Mouse (Mus musculus) spleen, adult 2 months (tissue): Measurements from ENCODE around the gene Zfp609. TPM values are rescaled to one million over a fixed set of nuclear protein-coding genes. Genes with fewer than 3 reads are reported as not detected.

ENCODE experiments used
- DNase-seq, 2 experiments: peaks; one replicate each; pipeline versions ENCODE4 v3.0.0 to v3.0.0-alpha.2; 2012 to 2021; ENCODE audit warnings: low spot score in 2 of 2, low read depth in 1 of 2
- H3K27ac ChIP-seq: fragments of 200-500 bp; 2 replicates; pipeline ENCODE4 v1.5.1; 2012; ENCODE audit warnings: low read length, inconsistent platforms; ENCODE audit not compliant: insufficient read depth
- H3K27me3 ChIP-seq: fragments of 200-500 bp; 2 replicates; pipeline ENCODE4 v1.6.1; 2012; ENCODE audit warnings: mild to moderate bottlenecking, moderate library complexity, low read length, inconsistent platforms; ENCODE audit not compliant: control insufficient read depth, insufficient read depth
- H3K36me3 ChIP-seq: fragments of 200-500 bp; 2 replicates; pipeline ENCODE4 v1.6.1; 2012; ENCODE audit warnings: mild to moderate bottlenecking, low read length, inconsistent platforms; ENCODE audit not compliant: control insufficient read depth, insufficient read depth
- H3K4me1 ChIP-seq: fragments of 200-500 bp; 2 replicates; pipeline ENCODE4 v1.6.1; 2011; ENCODE audit warnings: inconsistent platforms; ENCODE audit not compliant: control insufficient read depth, insufficient read depth, insufficient read length
- H3K4me3 ChIP-seq: fragments of 200-500 bp; 2 replicates; pipeline ENCODE4 v1.5.1; 2011; ENCODE audit warnings: mild to moderate bottlenecking, inconsistent platforms; ENCODE audit not compliant: insufficient read depth, insufficient read length; ENCODE audit errors: extremely low read depth
- CTCF ChIP-seq: fragments of 200-500 bp; IDR thresholded peaks from 2 replicates; pipeline ENCODE4 v1.5.1; 2011; ENCODE audit warnings: mild to moderate bottlenecking, inconsistent platforms; ENCODE audit not compliant: insufficient read depth, insufficient read length, insufficient replicate concordance; ENCODE audit errors: extremely low read depth
- POLR2A ChIP-seq: fragments of 200-500 bp; IDR thresholded peaks from 2 replicates; pipeline ENCODE4 v1.6.1; 2011; ENCODE audit warnings: low read depth, low read length, inconsistent platforms
- WGBS: fragments of 180-500 bp; shearing (Covaris S2); methylation state at CpG from one replicate; pipeline ENCODE4 v1.1.7; 2018; 5-methylcytosine and 5-hydroxymethylcytosine counted together
- polyA plus RNA-seq: library from polyadenylated mRNA; depleted of rRNA; stranded (reverse); fragments of >200 nt; gene quantifications from 2 replicates; pipeline ENCODE4 v1.2.3, GENCODE M21; 2012

Zfp609 gene
- polyA plus RNA-seq, 1 experiment: 3.5 TPM

- no peak for DNase-seq
- 93% methylated on average over 8 of the region's 8 CpGs for WGBS
- no peaks in the 10 kb centered on the region for H3K27me3 ChIP-seq
- H3K36me3 ChIP-seq: no peaks in the 10 kb centered on the region
- TF ChIP-seq POLR2A (no peak), CTCF (no peak)
- no peak within 1 kb of the TSS for H3K4me3 ChIP-seq
- no peak within 1 kb of the TSS for H3K27ac ChIP-seq
- H3K4me1 ChIP-seq: no peaks in the 10 kb centered on the region
Measured at GRCm38 (mm10) chr9:65667701-65668100, 159.7 kb downstream of the Zfp609 start, which contains the start of gene Oaz2. TSS of gene Oaz2 (plus strand) at chr9:65668001.

GRCm38 (mm10) chr9:65666042-65666441 is 161.3 kb downstream of the Zfp609 start:
- Histone ChIP-seq H3K4me3 (no peak overlapping the region), H3K27me3 (no peaks in the 10 kb centered on the region), H3K36me3 (no peaks in the 10 kb centered on the region), H3K4me1 (no peaks in the 10 kb centered on the region), H3K27ac (no peak overlapping the region)
- 10% methylated on average over 5 of the region's 5 CpGs for WGBS
- DNase-seq: peak in 1 of 2 experiments; percentile 49
- TF ChIP-seq CTCF (peak; percentile 49; the same call in 1 of the 2 replicates), POLR2A (no peak)

- TF ChIP-seq POLR2A (no peak), CTCF (peak; percentile 73; the same call in 1 of the 2 replicates)
- no peak overlapping the region for H3K27ac ChIP-seq
- H3K27me3 ChIP-seq: no peaks in the 10 kb centered on the region
- DNase-seq: peak in 1 of 2 experiments; percentile 53
- 3% methylated on average over 3 of the region's 3 CpGs for WGBS
- no peaks in the 10 kb centered on the region for H3K36me3 ChIP-seq
- H3K4me3 ChIP-seq: no peak overlapping the region
- no peaks in the 10 kb centered on the region for H3K4me1 ChIP-seq
Measured at GRCm38 (mm10) chr9:65664163-65664562, 163.2 kb downstream of the Zfp609 start.

- 74% methylated on average over 1 of the region's 1 CpGs for WGBS
- H3K4me1 ChIP-seq: no peaks in the 10 kb centered on the region
- DNase-seq: no peak
- H3K27me3 ChIP-seq: no peaks in the 10 kb centered on the region; the same call in 1 of the 2 replicates
- H3K36me3 ChIP-seq: no peaks in the 10 kb centered on the region
- TF ChIP-seq POLR2A (no peak), CTCF (no peak)
- no peak overlapping the region for H3K4me3 ChIP-seq
- no peak overlapping the region for H3K27ac ChIP-seq
Measured at GRCm38 (mm10) chr9:65661493-65661892, 165.9 kb downstream of the Zfp609 start.

- no peaks in the 10 kb centered on the region for H3K36me3 ChIP-seq
- no peak for DNase-seq
- WGBS: 76% methylated on average over 5 of the region's 5 CpGs
Measured at GRCm38 (mm10) chr9:65661029-65661428, 166.3 kb downstream of the Zfp609 start.

GRCm38 (mm10) chr9:65657218-65657617 is 170.1 kb downstream of the Zfp609 start:
- DNase-seq: no peak
- H3K4me3 ChIP-seq: no peak overlapping the region
- no peaks in the 10 kb centered on the region; the same call in 1 of the 2 replicates for H3K27me3 ChIP-seq
- no peak for TF ChIP-seq CTCF
- no peak for TF ChIP-seq POLR2A
- H3K27ac ChIP-seq: no peak overlapping the region
- H3K36me3 ChIP-seq: no peaks in the 10 kb centered on the region
- 89% methylated on average over 3 of the region's 3 CpGs for WGBS
- H3K4me1 ChIP-seq: no peaks in the 10 kb centered on the region

More at GRCm38 (mm10) chr9:65661029-65661428, 166.3 kb downstream of the Zfp609 start:
- H3K27me3 ChIP-seq: no peaks in the 10 kb centered on the region; the same call in 1 of the 2 replicates
- no peak overlapping the region for H3K4me3 ChIP-seq
- H3K4me1 ChIP-seq: no peaks in the 10 kb centered on the region
- TF ChIP-seq CTCF: no peak
- no peak for TF ChIP-seq POLR2A
- no peak overlapping the region for H3K27ac ChIP-seq

- Histone ChIP-seq H3K36me3 (no peaks in the 10 kb centered on the region), H3K4me3 (no peak overlapping the region), H3K27me3 (no peaks in the 10 kb centered on the region; the same call in 1 of the 2 replicates), H3K27ac (no peak overlapping the region), H3K4me1 (no peaks in the 10 kb centered on the region)
- WGBS: 30% methylated on average over 8 of the region's 8 CpGs
- no peak for TF ChIP-seq POLR2A
- TF ChIP-seq CTCF: no peak
- no peak for DNase-seq
Measured at GRCm38 (mm10) chr9:65655540-65655939, 171.8 kb downstream of the Zfp609 start.
